In the genomic region with DNA sequence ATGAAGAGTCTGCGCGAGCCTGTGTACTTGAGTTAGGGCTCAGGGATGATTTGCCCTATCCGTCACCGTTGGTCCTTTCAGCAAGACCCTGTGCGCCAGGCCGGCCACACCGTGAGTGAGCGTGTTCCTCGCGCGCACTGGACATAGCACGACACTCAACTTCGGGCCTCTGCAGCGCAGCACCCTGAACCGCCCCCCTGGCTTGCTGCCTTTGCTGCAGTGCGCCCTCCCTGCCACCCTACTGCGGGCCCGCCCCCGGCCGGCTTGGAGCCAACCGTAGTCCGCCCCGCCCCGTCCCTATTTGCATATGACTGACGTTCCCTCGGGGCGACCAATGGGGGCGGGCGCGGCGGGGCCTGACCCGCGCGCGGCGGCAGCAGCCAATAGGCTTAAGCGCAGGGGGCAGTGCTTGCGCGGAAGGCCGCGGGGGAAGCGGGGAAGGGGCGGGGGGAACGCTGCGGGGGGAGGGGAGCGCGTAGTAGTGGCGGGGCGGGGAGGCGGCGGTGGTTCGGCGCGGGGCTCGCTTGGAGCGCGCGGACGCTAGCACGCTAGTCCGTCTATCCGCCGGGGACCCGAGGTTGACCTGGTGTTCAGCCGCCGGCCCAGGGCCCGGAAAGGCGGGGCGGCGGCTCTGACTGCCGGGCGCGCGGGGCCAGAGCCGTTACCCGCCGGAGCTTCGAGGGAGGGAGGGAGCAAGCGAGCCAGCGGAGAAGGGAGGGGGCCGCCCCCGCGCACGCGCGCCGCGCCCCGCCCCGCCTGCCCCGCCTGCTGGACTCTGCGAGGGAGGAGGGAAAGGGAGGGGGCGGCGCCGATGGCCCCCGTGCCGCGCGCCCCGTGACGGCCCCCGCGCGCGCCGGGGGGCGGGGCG, we compare ENCODE assay signal across 7 mouse cellular contexts. TPM values are rescaled to one million over a fixed set of nuclear protein-coding genes. Genes with fewer than 3 reads are reported as not detected.
DNase-seq lines count a peak whose midpoint lies in the region; ATAC-seq lines count a peak whose summit lies in the region.

No protein-coding gene starts in this region.

- peak overlapping the region; percentile 98 for H3K27ac ChIP-seq in embryonic facial prominence, embryonic 10.5 days (replicated peaks)
- H3K27ac ChIP-seq in limb, embryonic 10.5 days, result peak overlapping the region; percentile 97
- peak overlapping the region; percentile 99 for H3K27ac ChIP-seq in midbrain, embryonic 12.5 days (replicated peaks)

- ATAC-seq in granulocyte monocyte progenitor cell, adult 5-6 weeks (replicated peaks; ENCODE audit: poor library complexity, severe bottlenecking), result peak; percentile 59
- peak; percentile 78 for ATAC-seq in midbrain, embryonic 12.5 days (ENCODE audit: low FRiP score, low read depth)

- under 1% methylated on average over 105 of the region's 108 CpGs for WGBS in embryonic facial prominence, embryonic 10.5 days
- 2% methylated on average over 69 of the region's 108 CpGs for WGBS in limb, embryonic 10.5 days
- WGBS in midbrain, embryonic 12.5 days, result 1% methylated on average over 66 of the region's 108 CpGs

- H3K9me3 ChIP-seq in embryonic facial prominence, embryonic 10.5 days, result no peaks in the 10 kb centered on the region
- no peaks in the 10 kb centered on the region for H3K9me3 ChIP-seq in limb, embryonic 10.5 days (replicated peaks)
- no peaks in the 10 kb centered on the region for H3K9me3 ChIP-seq in midbrain, embryonic 12.5 days

- peaks cover 69% of the 10 kb centered on the region for H3K4me1 ChIP-seq in embryonic facial prominence, embryonic 10.5 days
- peaks cover 66% of the 10 kb centered on the region for H3K4me1 ChIP-seq in limb, embryonic 10.5 days
- peaks cover 55% of the 10 kb centered on the region for H3K4me1 ChIP-seq in midbrain, embryonic 12.5 days

- H3K9ac ChIP-seq in midbrain, embryonic 12.5 days (replicated peaks), result peak overlapping the region; percentile 86

- H3K27me3 ChIP-seq in embryonic facial prominence, embryonic 10.5 days (replicated peaks; ENCODE audit: low read depth, poor library complexity, severe bottlenecking), result no peaks in the 10 kb centered on the region
- no peaks in the 10 kb centered on the region for H3K27me3 ChIP-seq in limb, embryonic 10.5 days (ENCODE audit: low read depth, poor library complexity, severe bottlenecking)
- H3K27me3 ChIP-seq in midbrain, embryonic 12.5 days, result no peaks in the 10 kb centered on the region

- peak overlapping the region; percentile 72 for H3K4me3 ChIP-seq in embryonic facial prominence, embryonic 10.5 days
- H3K4me3 ChIP-seq in limb, embryonic 10.5 days, result peak overlapping the region; percentile 86
- H3K4me3 ChIP-seq in midbrain, embryonic 12.5 days, result peak overlapping the region; percentile 81

- peaks cover 26% of the 10 kb centered on the region for H3K36me3 ChIP-seq in embryonic facial prominence, embryonic 10.5 days (replicated peaks)
- H3K36me3 ChIP-seq in limb, embryonic 10.5 days, result peaks cover 29% of the 10 kb centered on the region
- H3K36me3 ChIP-seq in midbrain, embryonic 12.5 days, result peaks cover 24% of the 10 kb centered on the region

- peak; percentile 100 for DNase-seq in adrenal gland, postnatal 14 days
- peak; percentile 99 for DNase-seq in embryonic facial prominence, embryonic 10.5 days (ENCODE audit: low spot score)
- DNase-seq in kidney, adult 11 months, result peak; percentile 97
- peak; percentile 97 for DNase-seq in limb, embryonic 10.5 days (ENCODE audit: low spot score)
- DNase-seq in skeletal muscle tissue, adult 2 months (ENCODE audit: low read depth, low spot score), result peak; percentile 97

- peak overlapping the region; percentile 94 for H3K4me2 ChIP-seq in midbrain, embryonic 12.5 days (replicated peaks)

RNA-seq across cellular contexts. Expression of gene Cic, which starts 14.5 kb away (rescaled TPM):
- 115 and 127 TPM in 2 replicates for total RNA-seq in adrenal gland, postnatal 14 days (2021)
- 17.1 and 21.4 TPM in 2 replicates for polyA plus RNA-seq in embryonic facial prominence, embryonic 10.5 days (2016; fragmentation: Nextera tagmentation; extraction: Ambion mirVana)
- 130 and 136 TPM in 2 replicates for total RNA-seq in granulocyte monocyte progenitor cell, adult 5-6 weeks (2014; fragmentation: Nextera tagmentation)
- total RNA-seq in granulocyte monocyte progenitor cell, adult 5-6 weeks (2017), result 25.1 and 31.3 TPM in 2 replicates
- polyA plus RNA-seq in limb, embryonic 10.5 days (2016; fragmentation: Nextera tagmentation; extraction: Ambion mirVana), result 21.4 and 25.2 TPM in 2 replicates
- 39.4 and 40.8 TPM in 2 replicates for polyA plus RNA-seq in midbrain, embryonic 12.5 days (2016; fragmentation: Nextera tagmentation; extraction: Ambion mirVana)

RNA-seq across cellular contexts. Expression of gene Pafah1b3, which starts 15.8 kb away (rescaled TPM):
- 31.5 and 33.7 TPM in 2 replicates for total RNA-seq in adrenal gland, postnatal 14 days (2021)
- polyA plus RNA-seq in embryonic facial prominence, embryonic 10.5 days (2016; fragmentation: Nextera tagmentation; extraction: Ambion mirVana), result 281 and 301 TPM in 2 replicates
- 17.2 and 41.6 TPM in 2 replicates for total RNA-seq in granulocyte monocyte progenitor cell, adult 5-6 weeks (2014; fragmentation: Nextera tagmentation)
- 16.1 and 17.4 TPM in 2 replicates for total RNA-seq in granulocyte monocyte progenitor cell, adult 5-6 weeks (2017)
- 224 and 248 TPM in 2 replicates for polyA plus RNA-seq in limb, embryonic 10.5 days (2016; fragmentation: Nextera tagmentation; extraction: Ambion mirVana)
- polyA plus RNA-seq in midbrain, embryonic 12.5 days (2016; fragmentation: Nextera tagmentation; extraction: Ambion mirVana), result 399 and 410 TPM in 2 replicates

RNA-seq across cellular contexts. Expression of gene Prr19, which starts 19.2 kb away (rescaled TPM):
- total RNA-seq in adrenal gland, postnatal 14 days (2021), result not detected in 2 replicates
- 0.82 and 0.88 TPM in 2 replicates for polyA plus RNA-seq in embryonic facial prominence, embryonic 10.5 days (2016; fragmentation: Nextera tagmentation; extraction: Ambion mirVana)
- total RNA-seq in granulocyte monocyte progenitor cell, adult 5-6 weeks (2014; fragmentation: Nextera tagmentation), result not detected in 2 replicates
- not detected in 2 replicates for total RNA-seq in granulocyte monocyte progenitor cell, adult 5-6 weeks (2017)
- polyA plus RNA-seq in limb, embryonic 10.5 days (2016; fragmentation: Nextera tagmentation; extraction: Ambion mirVana), result 1.1 and 1.3 TPM in 2 replicates
- polyA plus RNA-seq in midbrain, embryonic 12.5 days (2016; fragmentation: Nextera tagmentation; extraction: Ambion mirVana), result 1.3 and 1.7 TPM in 2 replicates

RNA-seq across cellular contexts. Expression of gene Tmem145, which starts 23.9 kb away (rescaled TPM):
- total RNA-seq in adrenal gland, postnatal 14 days (2021), result 1.4 and 3.2 TPM in 2 replicates
- 0.85 and 1.0 TPM in 2 replicates for polyA plus RNA-seq in embryonic facial prominence, embryonic 10.5 days (2016; fragmentation: Nextera tagmentation; extraction: Ambion mirVana)
- not detected in 2 replicates for total RNA-seq in granulocyte monocyte progenitor cell, adult 5-6 weeks (2014; fragmentation: Nextera tagmentation)
- total RNA-seq in granulocyte monocyte progenitor cell, adult 5-6 weeks (2017), result not detected in 2 replicates
- 0.14 and 0.38 TPM in 2 replicates for polyA plus RNA-seq in limb, embryonic 10.5 days (2016; fragmentation: Nextera tagmentation; extraction: Ambion mirVana)
- polyA plus RNA-seq in midbrain, embryonic 12.5 days (2016; fragmentation: Nextera tagmentation; extraction: Ambion mirVana), result 20.1 and 21.4 TPM in 2 replicates

RNA-seq across cellular contexts. Expression of gene Erf, which starts 31.4 kb away (rescaled TPM):
- total RNA-seq in adrenal gland, postnatal 14 days (2021), result 29.7 and 34.4 TPM in 2 replicates
- polyA plus RNA-seq in embryonic facial prominence, embryonic 10.5 days (2016; fragmentation: Nextera tagmentation; extraction: Ambion mirVana), result 10.9 and 11.5 TPM in 2 replicates
- total RNA-seq in granulocyte monocyte progenitor cell, adult 5-6 weeks (2014; fragmentation: Nextera tagmentation), result 10.5 and 10.7 TPM in 2 replicates
- total RNA-seq in granulocyte monocyte progenitor cell, adult 5-6 weeks (2017), result 5.3 and 6.0 TPM in 2 replicates
- 14.2 and 16.6 TPM in 2 replicates for polyA plus RNA-seq in limb, embryonic 10.5 days (2016; fragmentation: Nextera tagmentation; extraction: Ambion mirVana)
- 8.8 and 10.0 TPM in 2 replicates for polyA plus RNA-seq in midbrain, embryonic 12.5 days (2016; fragmentation: Nextera tagmentation; extraction: Ambion mirVana)

Comparison
In these comparisons a context has a peak if more than half of its experiments do, and no peak if none do; other contexts are left out.
1. Peak in every context shown above with its lines: DNase-seq, ATAC-seq, H3K4me3 ChIP-seq and H3K27ac ChIP-seq.